Mouse (Mus musculus) liver, adult 2 months (tissue): Measurements from ENCODE around the gene Syt16.

Experiments used
- CTCF ChIP-seq: fragments of 200-500 bp; IDR thresholded peaks from 2 replicates; pipeline ENCODE4 v1.5.1; 2011; ENCODE audit warnings: low read depth, low read length, control low read depth
- POLR2A ChIP-seq: fragments of 200-500 bp; IDR thresholded peaks from 2 replicates; pipeline ENCODE4 v1.6.1; 2011; ENCODE audit warnings: low read length, control low read depth; ENCODE audit not compliant: insufficient read depth; ENCODE audit errors: extremely low read depth

DNA sequence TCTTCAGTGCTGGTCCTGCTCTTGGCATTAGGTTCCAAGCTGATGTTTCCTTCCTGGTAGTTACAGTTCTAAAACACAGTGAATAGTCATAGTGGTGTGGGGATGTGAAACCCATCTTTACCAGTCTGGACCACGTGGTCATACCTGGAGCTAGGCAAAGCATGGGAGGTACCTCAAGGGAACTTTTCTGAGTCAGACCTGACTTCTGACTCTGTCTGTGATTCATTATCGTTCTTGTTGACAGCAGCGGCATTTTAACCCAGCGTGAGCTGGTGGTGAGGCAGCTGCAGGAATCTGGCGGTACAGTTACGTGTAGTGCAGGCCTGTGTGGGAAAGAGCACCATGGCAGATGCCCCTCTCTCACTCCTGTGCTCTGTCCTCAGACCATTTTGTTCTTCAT is 22.9 kb upstream of the Syt16 start:
- TF ChIP-seq CTCF (no peak), POLR2A (no peak)
